Mouse (Mus musculus) liver, postnatal 0 days (tissue): ENCODE data around the gene Atp2c1.

Experiments used
- CTCF ChIP-seq: sonication (generic); IDR thresholded peaks from 2 replicates; pipeline ENCODE4 v1.5.1; 2016; ENCODE audit warnings: antibody characterized with exemption, low read depth
- EP300 ChIP-seq: IDR thresholded peaks from 2 replicates; pipeline ENCODE4 v1.6.1; 2016; ENCODE audit warnings: antibody characterized with exemption, low read depth, mild to moderate bottlenecking

GRCm38 (mm10) chr9:105377622-105378021 lies 149.5 kb downstream of the Atp2c1 start:
- no peak for TF ChIP-seq EP300
- TF ChIP-seq CTCF: no peak
